Mouse (Mus musculus) heart, embryonic 12.5 days (tissue): Measurements from ENCODE around the gene Gm9913. TPM values are rescaled to one million over a fixed set of nuclear protein-coding genes. Genes with fewer than 3 reads are reported as not detected.
A peak's percentile ranks its signal among the peaks of the same experiment; 100 is the strongest.

ENCODE experiments used
- ATAC-seq: fragments of 200-750 bp; cut with Nextera tagmentation; 2 replicates; pipeline ENCODE4 v1.8.0; 2017; ENCODE audit warnings: moderate TSS enrichment, moderate library complexity; ENCODE audit not compliant: insufficient number of reproducible peaks, low FRiP score
- H3K27ac ChIP-seq: fragments of 300-500 bp; sonication (generic); 2 replicates; pipeline ENCODE4 v1.5.1; 2016; ENCODE audit warnings: mild to moderate bottlenecking, moderate library complexity; ENCODE audit not compliant: poor library complexity, severe bottlenecking
- H3K27me3 ChIP-seq: fragments of 300-500 bp; sonication (generic); replicated peaks from 2 replicates; pipeline ENCODE4 v1.6.1; 2016; ENCODE audit warnings: mild to moderate bottlenecking, moderate library complexity
- H3K36me3 ChIP-seq: fragments of 300-500 bp; sonication (generic); 2 replicates; pipeline ENCODE4 v1.6.1; 2016; ENCODE audit warnings: mild to moderate bottlenecking, moderate library complexity
- H3K4me1 ChIP-seq: fragments of 300-500 bp; sonication (generic); replicated peaks from 2 replicates; pipeline ENCODE4 v1.6.1; 2016; ENCODE audit warnings: mild to moderate bottlenecking
- H3K4me2 ChIP-seq: fragments of 300-500 bp; sonication (generic); 2 replicates; pipeline ENCODE4 v1.6.1; 2016; ENCODE audit warnings: mild to moderate bottlenecking, moderate library complexity
- H3K4me3 ChIP-seq: fragments of 300-500 bp; sonication (generic); 2 replicates; pipeline ENCODE4 v1.5.1; 2016; ENCODE audit warnings: mild to moderate bottlenecking
- H3K9ac ChIP-seq: fragments of 300-500 bp; sonication (generic); 2 replicates; pipeline ENCODE4 v1.6.1; 2016; ENCODE audit warnings: mild to moderate bottlenecking, moderate library complexity
- H3K9me3 ChIP-seq: fragments of 300-500 bp; sonication (generic); replicated peaks from 2 replicates; pipeline ENCODE4 v1.6.1; 2016; ENCODE audit warnings: mild to moderate bottlenecking, moderate library complexity
- WGBS: fragments of 180-500 bp; shearing (Covaris S2); methylation state at CpG from one replicate; pipeline ENCODE4 v1.1.7; 2016; 5-methylcytosine and 5-hydroxymethylcytosine counted together
- polyA plus RNA-seq: library from polyadenylated mRNA; unstranded; fragments of >200 nt; fragmentation: Nextera tagmentation; extraction: Ambion mirVana; gene quantifications from 2 replicates; pipeline ENCODE4 v1.2.1, GENCODE M21; 2016

The Gm9913 gene
- 0.57 and 0.70 TPM in 2 replicates for polyA plus RNA-seq

DNA sequence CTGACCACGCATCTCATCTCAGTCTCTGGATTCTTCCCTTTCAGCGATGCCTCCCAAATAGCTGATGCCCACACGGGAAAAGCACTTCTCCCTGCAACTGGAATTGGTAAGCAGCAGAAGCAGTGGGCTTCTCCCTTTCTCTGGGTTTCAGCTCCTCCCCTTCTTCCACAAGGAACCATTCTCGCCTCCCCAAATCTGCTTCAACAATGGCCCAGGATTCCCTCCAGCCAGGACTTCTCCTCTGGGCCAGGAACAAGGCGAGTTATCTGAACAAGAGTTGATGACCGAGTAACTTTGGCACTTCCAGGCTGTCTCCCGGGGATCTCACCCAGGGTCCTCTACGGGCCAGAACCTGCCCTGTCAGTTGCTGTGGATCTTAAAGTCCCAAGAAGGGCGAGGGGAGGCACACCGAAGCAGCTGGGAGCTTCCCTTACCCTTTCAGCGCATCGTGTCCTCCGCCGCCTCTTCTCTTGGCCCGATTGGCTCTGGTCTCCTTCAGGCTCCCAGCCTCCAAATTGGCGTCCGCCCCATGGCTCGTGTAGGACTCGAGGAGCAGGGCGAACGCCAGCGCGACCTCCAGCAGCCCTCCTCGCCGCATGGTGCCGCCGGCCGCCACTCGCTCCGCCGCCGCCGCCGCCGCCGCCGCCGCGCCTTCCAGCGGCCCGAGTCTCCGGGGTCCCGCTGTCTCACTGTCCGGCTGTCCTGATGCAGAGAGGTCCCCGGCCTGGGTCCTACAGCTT lies at the start of gene Gm9913:
TSS of gene Gm9913 (plus strand) at position 84 of the 740 bp plus-strand sequence.
- peaks cover 16% of the 10 kb centered on the region for H3K36me3 ChIP-seq
- peak within 1 kb of the TSS; percentile 69 for H3K4me3 ChIP-seq
- H3K4me2 ChIP-seq = peak within 1 kb of the TSS; percentile 83
- WGBS = under 1% methylated on average over 45 of the region's 45 CpGs
- peak; percentile 18 for ATAC-seq
- peaks cover 13% of the 10 kb centered on the region; the same call in 1 of the 2 replicates for H3K4me1 ChIP-seq
- peak within 1 kb of the TSS; percentile 76 for H3K27ac ChIP-seq
- H3K9ac ChIP-seq = peak within 1 kb of the TSS; percentile 83
- H3K9me3 ChIP-seq = peaks cover 4% of the 10 kb centered on the region; the same call in 1 of the 2 replicates
- H3K27me3 ChIP-seq = no peaks in the 10 kb centered on the region

DNA sequence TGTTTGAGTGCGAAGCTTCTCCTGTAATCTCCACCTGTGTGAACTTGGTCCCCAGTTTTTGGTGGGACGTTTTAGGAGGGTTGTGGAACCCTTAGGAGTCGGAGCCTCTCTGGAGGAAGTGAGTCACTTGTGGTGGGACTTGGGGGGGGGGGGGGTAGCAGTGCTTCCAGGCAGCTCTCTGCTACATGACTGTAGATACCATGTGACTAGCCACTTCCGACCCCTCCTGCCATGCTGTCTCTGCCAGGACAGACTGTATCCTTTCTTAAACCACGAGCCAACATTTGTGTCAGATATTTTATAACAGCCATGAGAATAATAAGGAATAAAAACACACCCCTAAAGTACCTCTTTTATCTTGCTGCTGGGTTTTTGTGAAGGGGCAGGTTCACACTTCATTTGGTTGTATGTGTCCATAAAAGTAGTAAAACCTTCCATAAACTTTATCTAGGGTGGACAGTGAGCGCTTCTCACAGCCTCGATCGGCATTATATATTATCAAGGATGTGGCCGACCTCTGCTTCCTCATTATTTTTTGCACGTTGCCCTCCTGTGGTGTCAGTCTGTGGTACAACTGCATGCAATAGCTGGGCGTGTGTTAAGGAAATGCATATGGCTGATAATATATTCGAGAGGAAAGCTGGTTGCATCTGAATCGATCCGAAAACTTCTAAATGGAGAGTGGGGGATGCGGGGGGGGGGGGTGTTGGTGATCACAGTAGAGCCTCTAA lies 48.7 kb upstream of the Gm9913 start:
- no peak overlapping the region for H3K9ac ChIP-seq
- no peak overlapping the region for H3K27ac ChIP-seq
- peaks cover 7% of the 10 kb centered on the region for H3K36me3 ChIP-seq
- WGBS = 73% methylated on average over 15 of the region's 15 CpGs
- ATAC-seq = no peak
- H3K4me2 ChIP-seq = no peak overlapping the region
- peaks cover 37% of the 10 kb centered on the region for H3K4me1 ChIP-seq
- H3K4me3 ChIP-seq = no peak overlapping the region
- no peaks in the 10 kb centered on the region for H3K9me3 ChIP-seq
- H3K27me3 ChIP-seq = no peaks in the 10 kb centered on the region

DNA sequence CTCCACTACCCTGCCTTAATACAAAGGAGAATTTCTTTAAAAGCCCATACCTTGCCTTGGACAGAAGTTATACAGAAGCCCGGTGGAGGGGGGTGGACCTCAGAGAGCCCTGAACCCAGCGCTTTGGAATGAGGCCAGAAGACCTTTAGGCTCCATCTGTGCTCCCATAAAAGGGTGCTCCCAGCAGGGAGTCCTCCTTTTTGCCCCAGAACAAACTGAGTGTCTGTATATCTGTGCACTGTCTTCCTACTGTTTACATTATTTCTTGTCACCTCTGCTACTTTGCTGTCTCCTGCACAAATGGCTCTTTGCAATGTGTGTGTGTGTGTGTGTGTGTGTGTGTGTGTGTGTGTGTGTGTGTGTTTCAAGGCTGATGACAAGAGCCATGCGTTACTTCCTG lies 45.8 kb upstream of the Gm9913 start:
- Histone ChIP-seq H3K9ac (no peak overlapping the region), H3K9me3 (no peaks in the 10 kb centered on the region), H3K27me3 (no peaks in the 10 kb centered on the region), H3K36me3 (peaks cover 11% of the 10 kb centered on the region), H3K4me2 (no peak overlapping the region), H3K4me3 (no peak overlapping the region), H3K27ac (no peak overlapping the region), H3K4me1 (peaks cover 25% of the 10 kb centered on the region)
- WGBS = 66% methylated on average over 3 of the region's 3 CpGs
- ATAC-seq = no peak

DNA sequence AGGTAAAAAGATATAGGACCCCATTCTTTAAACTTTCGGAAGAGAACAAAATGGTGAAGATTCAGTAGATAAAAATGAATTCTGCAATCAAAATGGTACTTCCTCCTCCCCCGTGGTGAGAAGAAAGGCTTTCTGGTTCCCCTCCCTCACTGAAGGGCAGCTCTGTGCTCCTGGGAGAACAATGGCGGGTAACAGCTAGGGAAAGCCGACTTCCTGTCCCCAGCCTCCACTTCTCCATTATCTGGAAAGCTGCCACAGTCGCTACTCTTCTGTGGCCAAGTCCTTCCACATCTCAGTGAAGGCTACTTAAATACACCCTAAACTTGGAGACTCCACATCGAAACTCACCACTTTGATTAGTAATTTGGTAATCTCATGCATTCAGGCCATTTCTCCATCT lies 40.9 kb upstream of the Gm9913 start:
- Histone ChIP-seq H3K27ac (no peak overlapping the region), H3K9ac (no peak overlapping the region), H3K27me3 (no peaks in the 10 kb centered on the region), H3K4me2 (no peak overlapping the region), H3K36me3 (peaks cover 45% of the 10 kb centered on the region), H3K4me1 (peaks cover 7% of the 10 kb centered on the region), H3K9me3 (no peaks in the 10 kb centered on the region), H3K4me3 (no peak overlapping the region)
- WGBS = 51% methylated on average over 6 of the region's 6 CpGs
- ATAC-seq = peak; percentile 55; the same call in 1 of the 2 replicates

DNA sequence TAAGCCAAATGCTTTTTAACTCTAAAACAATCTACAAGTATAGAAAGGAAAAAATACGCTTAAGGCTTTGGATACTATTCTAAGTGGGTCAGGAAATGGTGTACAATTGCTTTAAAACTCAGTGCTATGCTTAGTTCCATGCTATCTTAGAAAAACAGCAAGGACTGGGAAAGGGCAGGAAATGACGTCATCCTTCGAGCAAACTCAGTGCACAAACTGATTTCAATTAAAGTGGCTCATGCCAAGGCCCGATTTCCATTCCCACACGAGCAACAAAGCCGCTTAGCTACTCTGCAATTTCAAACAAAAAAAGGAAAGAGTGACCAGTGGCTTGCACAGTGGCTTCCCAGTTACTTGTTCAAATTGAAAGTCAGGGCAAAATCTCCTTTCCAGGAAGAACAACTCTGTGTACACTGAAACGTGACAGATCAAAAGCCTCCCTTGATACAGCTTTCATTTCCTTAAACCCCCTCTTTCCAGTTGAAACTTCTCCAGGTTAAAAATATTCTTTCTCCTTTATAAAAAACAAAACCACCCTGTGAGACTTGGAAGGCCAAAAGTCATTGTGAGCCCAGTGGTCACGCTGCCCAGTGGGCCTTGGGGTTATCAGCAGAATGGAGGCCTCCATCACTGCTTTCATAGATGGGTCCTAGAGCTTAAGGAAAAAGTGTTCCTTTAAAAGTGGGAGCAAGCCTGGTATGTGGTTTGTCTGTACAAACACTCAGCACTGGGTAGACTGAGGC lies 34.2 kb upstream of the Gm9913 start:
- peak; percentile 71 for ATAC-seq
- Histone ChIP-seq H3K4me2 (no peak overlapping the region), H3K9ac (no peak overlapping the region), H3K27ac (peak overlapping the region; percentile 91), H3K9me3 (no peaks in the 10 kb centered on the region), H3K4me1 (peaks cover 54% of the 10 kb centered on the region), H3K27me3 (no peaks in the 10 kb centered on the region), H3K36me3 (peaks cover 35% of the 10 kb centered on the region), H3K4me3 (no peak overlapping the region)
- WGBS = 42% methylated on average over 8 of the region's 8 CpGs

DNA sequence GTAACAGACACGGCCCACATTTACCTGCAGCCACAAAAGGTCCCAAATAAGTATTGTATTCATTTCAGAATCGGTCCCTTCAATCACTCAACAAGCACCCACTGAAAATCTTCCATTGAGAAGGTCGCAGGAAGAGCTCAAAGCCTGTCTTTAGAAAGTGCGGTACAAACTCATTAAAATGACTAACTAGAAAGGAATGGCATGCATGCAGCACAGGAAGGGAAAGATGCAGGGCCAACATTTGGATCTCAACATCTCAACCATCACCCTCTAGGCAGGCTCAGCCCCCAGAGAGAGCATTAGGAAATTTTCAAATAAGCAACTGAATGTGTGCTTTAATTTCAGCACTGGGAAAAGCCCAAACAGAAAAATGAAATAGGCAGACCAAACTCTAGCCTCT lies 33.2 kb upstream of the Gm9913 start:
- H3K4me1 ChIP-seq = peaks cover 63% of the 10 kb centered on the region
- peaks cover 29% of the 10 kb centered on the region for H3K36me3 ChIP-seq
- H3K27ac ChIP-seq = peak overlapping the region; percentile 91
- H3K9ac ChIP-seq = no peak overlapping the region
- H3K4me3 ChIP-seq = no peak overlapping the region
- no peaks in the 10 kb centered on the region for H3K9me3 ChIP-seq
- no peaks in the 10 kb centered on the region for H3K27me3 ChIP-seq
- WGBS = 51% methylated on average over 4 of the region's 4 CpGs
- H3K4me2 ChIP-seq = no peak overlapping the region
- no peak for ATAC-seq

DNA sequence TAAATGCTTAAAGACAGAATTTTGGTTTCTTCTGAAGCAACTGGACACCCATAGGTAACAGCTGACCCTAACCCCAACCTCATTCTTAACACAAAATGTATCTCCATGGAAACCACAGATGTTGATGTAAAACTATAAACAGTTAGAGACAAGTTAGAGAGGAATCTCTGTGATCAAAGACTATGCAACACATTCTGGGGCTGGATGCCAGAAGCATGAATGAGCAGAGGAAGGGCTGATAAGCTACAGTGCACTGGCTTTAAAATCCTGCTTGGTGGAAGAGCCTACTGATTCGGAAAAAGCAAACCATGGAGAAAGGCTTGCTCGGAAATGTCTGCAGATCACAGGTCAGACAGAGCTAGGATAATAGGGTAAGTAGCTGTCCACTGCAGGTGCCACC lies 31.7 kb upstream of the Gm9913 start:
- 3% methylated on average over 2 of the region's 2 CpGs for WGBS
- Histone ChIP-seq H3K27me3 (no peaks in the 10 kb centered on the region), H3K9me3 (no peaks in the 10 kb centered on the region), H3K4me1 (peaks cover 70% of the 10 kb centered on the region), H3K9ac (no peak overlapping the region), H3K36me3 (peaks cover 17% of the 10 kb centered on the region), H3K27ac (peak overlapping the region; percentile 91), H3K4me3 (no peak overlapping the region), H3K4me2 (0 out of 2 replicates have a peak overlapping the region, but pooled peaks have one; percentile 16)
- no peak for ATAC-seq

DNA sequence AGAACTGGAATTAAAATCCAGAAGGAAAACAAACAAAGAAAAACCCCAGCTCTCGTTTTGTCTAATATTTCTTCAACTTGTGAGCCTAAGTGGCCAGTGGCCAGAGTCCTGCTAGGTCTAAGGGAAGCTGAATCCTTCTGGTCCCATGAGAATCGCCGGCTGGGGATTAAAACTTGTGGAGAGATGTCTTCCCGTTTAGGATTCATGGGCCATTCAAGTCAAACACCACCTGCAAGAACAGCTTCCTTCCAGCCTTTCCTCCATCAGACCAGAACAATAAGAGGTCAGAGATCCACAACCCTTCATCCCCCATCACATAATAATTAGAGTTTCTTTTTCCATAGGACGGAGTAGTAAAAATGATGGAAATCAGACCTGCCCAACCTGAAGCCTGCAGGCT lies 30.2 kb upstream of the Gm9913 start:
- Histone ChIP-seq H3K36me3 (peaks cover 9% of the 10 kb centered on the region; the same call in 1 of the 2 replicates), H3K4me3 (no peak overlapping the region), H3K9ac (no peak overlapping the region), H3K9me3 (no peaks in the 10 kb centered on the region), H3K4me2 (no peak overlapping the region), H3K27ac (no peak overlapping the region), H3K4me1 (peaks cover 64% of the 10 kb centered on the region), H3K27me3 (no peaks in the 10 kb centered on the region)
- WGBS = 75% methylated on average over 5 of the region's 5 CpGs
- ATAC-seq = no peak

DNA sequence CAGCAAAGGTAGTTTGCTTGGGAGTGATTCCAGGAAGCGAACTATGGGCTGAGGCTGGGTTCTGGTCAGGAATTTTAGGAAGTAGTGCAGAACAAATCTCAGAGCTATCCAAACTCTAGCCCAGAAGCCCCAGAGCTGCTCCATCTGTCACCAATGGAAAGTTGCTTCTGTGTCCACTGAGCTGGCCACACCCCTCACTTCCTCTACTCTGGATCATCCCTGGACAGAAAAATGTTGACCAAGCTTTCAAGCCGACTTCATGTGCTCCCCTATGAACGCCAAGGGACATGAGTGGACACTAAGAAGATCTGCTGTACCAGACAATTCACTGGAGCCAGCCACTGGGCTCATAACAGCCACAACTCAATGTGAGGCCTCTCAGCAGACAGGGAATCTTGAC lies 28.7 kb upstream of the Gm9913 start:
- Histone ChIP-seq H3K4me1 (peaks cover 64% of the 10 kb centered on the region), H3K4me2 (no peak overlapping the region), H3K9me3 (no peaks in the 10 kb centered on the region), H3K27ac (peak overlapping the region; percentile 59; the same call in 1 of the 2 replicates), H3K27me3 (no peaks in the 10 kb centered on the region), H3K4me3 (no peak overlapping the region), H3K9ac (no peak overlapping the region), H3K36me3 (peaks cover 9% of the 10 kb centered on the region; the same call in 1 of the 2 replicates)
- WGBS = 54% methylated on average over 3 of the region's 3 CpGs
- no peak for ATAC-seq

DNA sequence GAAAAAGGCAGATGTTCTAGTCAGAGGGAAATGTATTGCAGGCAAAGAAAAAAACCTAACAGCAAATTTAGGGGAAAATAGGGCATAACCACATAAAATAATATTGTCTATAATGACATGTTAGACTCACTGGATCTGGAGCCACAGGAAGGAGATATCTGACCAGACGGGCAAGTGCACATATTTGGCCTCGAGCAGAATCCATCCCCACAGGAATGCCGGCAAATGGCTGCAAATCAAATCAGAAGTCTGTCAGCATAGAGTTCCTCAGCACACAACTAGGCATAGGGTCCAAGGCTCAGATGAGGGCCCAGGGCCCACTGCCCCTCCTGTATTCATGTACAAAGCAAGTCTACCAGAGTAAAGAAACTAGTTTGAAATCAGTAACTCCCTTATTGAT lies 27.5 kb upstream of the Gm9913 start:
- no peak overlapping the region for H3K4me2 ChIP-seq
- 55% methylated on average over 3 of the region's 3 CpGs for WGBS
- H3K4me3 ChIP-seq = no peak overlapping the region
- H3K27ac ChIP-seq = no peak overlapping the region
- H3K4me1 ChIP-seq = peaks cover 61% of the 10 kb centered on the region
- no peaks in the 10 kb centered on the region for H3K27me3 ChIP-seq
- no peak overlapping the region for H3K9ac ChIP-seq
- H3K9me3 ChIP-seq = no peaks in the 10 kb centered on the region
- H3K36me3 ChIP-seq = peaks cover 9% of the 10 kb centered on the region; the same call in 1 of the 2 replicates
- ATAC-seq = no peak

DNA sequence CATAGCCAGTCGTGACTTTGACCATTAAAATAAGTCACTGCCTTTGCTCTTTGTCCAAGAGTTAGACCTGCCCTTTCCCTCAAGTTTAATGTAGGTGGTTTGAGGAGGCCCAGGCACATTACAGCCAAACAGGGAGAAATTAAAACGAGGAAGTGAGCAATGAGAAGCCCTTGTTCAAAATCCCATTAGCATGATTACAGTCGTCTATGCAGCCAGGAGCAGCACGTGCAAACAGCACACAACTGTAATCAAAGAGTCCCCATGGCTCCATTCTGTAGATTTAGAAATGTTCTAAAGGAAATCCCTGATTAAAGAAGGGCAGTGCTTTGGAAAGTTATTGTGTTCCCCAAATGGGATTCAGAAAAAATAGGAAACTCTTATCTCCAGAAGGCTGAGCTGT lies 26.2 kb upstream of the Gm9913 start:
- WGBS = 58% methylated on average over 4 of the region's 4 CpGs
- peaks cover 49% of the 10 kb centered on the region for H3K4me1 ChIP-seq
- no peak overlapping the region for H3K27ac ChIP-seq

More for the DNA sequence above, 26.2 kb upstream of the Gm9913 start:
- Histone ChIP-seq H3K27me3 (no peaks in the 10 kb centered on the region), H3K4me2 (no peak overlapping the region), H3K4me3 (no peak overlapping the region), H3K9me3 (no peaks in the 10 kb centered on the region), H3K36me3 (peaks cover 6% of the 10 kb centered on the region; the same call in 1 of the 2 replicates), H3K9ac (no peak overlapping the region)
- ATAC-seq = no peak
